Mouse (Mus musculus): ENCODE measurements at regions not wholly inside any gene's neighbourhood (a gene's known extent, or its start where the extent isn't known, plus 50 kb on each side); places are given as distances from the start of the nearest gene placed in this dataset.
A peak's percentile ranks its signal among the peaks of the same experiment; 100 is the strongest.
"Not testable (repeated sequence)": the region's sequence is repeated elsewhere in the genome, so short reads cannot be mapped to it uniquely, and the experiment has no call there.

DNA sequence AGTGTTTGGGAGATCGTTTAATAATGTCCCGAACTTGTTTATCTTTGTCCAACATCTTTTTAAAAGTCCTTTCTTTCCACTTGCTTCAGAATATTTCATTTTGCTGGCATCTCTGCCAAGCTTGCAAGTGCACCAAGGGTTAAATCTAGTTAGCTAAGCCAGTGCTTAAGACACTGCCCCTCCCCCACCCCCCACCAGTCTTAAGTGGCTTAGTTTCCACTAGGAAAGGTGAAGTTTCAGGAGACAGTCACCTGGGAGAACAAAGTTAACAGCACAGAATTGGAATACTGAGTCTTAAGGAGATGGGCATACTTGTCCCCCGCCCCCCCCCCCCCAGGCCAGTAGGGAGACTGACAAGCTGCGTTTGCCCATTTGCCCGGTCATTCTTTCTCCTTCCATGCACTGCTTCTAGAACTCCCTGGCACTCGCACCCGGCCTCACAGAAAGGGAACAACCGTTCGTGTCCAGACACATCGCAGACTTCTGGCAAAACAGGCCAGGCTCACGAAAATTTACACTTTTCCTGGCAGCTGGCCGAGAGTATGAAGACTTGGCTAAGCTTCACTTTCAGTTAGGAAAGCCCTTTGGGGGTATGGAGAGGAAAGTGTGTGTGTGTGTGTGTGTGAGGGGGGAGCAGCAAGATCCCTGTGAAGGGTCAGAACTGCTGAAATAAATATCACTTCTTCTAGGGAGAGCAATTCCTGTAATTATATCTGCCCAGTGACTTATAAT lies 219.2 kb downstream of the Bcl11a start:
- no peak for DNase-seq (ENCODE audit: low spot score)

GRCm38 (mm10) chr11:24297763-24298162 lies 219.9 kb downstream of the Bcl11a start:
- no peak for DNase-seq (ENCODE audit: low spot score)

DNA sequence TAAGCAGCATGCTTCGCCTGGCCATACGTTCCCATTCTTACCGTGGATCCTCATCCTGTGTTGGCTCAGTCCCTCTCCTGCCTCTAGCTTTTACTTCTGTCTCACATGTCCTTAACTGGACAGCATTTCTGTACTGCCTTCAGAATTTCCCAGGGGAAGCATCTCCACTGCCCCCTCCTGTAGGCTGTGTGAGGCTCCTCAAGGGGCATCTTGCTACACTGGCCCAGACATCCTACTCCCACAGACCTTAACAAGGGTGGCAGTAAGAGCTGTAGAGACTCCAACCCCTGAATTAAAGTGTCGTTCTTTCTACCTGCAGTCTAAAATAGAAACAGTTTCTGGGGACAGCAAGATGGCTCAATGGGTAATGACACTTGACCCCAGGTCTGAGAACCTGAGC lies 222.5 kb downstream of the Bcl11a start:
- no peak for DNase-seq (ENCODE audit: low spot score)

GRCm38 (mm10) chr11:24301201-24301600 lies 223.3 kb downstream of the Bcl11a start:
- DNase-seq (ENCODE audit: low spot score) = no peak

DNA sequence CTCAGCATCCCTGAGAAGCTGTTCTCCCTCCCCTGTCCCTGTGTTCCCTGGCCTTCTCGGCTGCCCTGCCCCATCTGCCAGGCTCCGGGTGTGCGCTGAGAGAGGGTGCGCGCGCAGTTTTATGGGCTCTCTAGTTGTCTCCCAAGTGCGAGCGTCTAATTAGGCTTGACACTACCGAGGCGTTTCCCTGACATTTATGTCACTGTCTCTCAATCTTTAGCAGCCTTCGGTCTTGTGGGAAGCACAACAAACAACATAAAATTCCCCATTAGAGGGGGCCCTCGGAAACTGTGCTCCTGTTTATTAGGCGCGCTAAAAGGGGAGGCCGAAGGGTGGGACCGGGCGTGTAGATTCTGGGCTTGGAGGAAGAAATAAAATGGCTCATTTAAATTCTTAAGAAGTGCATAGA lies 227.3 kb downstream of the Bcl11a start:
- peak; percentile 57 for DNase-seq (ENCODE audit: low spot score)

GRCm38 (mm10) chr11:24305691-24306090 lies 227.8 kb downstream of the Bcl11a start:
- DNase-seq (ENCODE audit: low spot score) = no peak

- no peak for DNase-seq (ENCODE audit: low spot score)
Measured at GRCm38 (mm10) chr11:24306101-24306500, 228.2 kb downstream of the Bcl11a start.

GRCm38 (mm10) chr11:24307601-24308252 lies 229.9 kb downstream of the Bcl11a start:
- peak; percentile 49 for DNase-seq (ENCODE audit: low spot score)

- no peak for DNase-seq (ENCODE audit: low spot score)
Measured at GRCm38 (mm10) chr11:24308253-24308633, 230.4 kb downstream of the Bcl11a start.

DNA sequence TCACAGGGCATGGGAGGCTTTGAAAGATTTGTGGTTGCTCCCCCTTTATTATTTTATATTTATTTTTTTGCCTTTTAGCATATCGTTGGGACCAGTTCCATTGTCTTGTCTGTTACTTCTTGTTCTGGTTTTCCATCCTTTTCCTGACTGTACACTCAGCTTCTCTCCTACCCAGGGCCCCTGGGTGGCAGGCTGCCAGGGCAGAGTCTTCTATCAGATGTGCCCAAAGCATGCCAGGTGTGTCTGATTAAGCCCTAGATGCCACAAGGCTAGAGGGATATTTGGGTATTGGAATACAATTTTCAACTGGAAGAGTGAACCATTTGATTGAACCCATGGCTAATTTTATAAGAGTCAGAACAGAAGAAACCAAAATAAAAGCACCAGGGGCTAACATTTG lies 236.2 kb downstream of the Bcl11a start:
- DNase-seq (ENCODE audit: low spot score) = no peak

DNA sequence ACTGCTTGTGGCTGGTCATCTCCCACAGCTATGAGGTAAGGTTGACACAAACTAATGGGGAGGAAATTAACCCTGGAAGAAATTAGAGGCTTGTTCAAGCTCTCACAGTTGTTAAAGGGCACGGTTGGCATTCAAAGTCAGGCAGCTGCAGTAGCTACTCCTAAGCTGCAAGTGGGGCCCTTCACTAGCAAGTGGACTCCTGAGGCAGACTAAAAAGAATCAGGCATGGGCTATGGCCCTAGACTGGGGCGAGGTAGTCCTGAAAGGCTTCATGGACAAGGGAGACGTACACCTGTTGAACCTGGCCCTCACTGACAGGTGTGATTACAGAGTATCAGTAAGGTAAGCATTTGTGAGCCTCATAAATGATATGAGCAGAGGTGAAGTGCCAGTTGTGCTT lies 237.7 kb downstream of the Bcl11a start:
- no peak for DNase-seq (ENCODE audit: low spot score)

DNA sequence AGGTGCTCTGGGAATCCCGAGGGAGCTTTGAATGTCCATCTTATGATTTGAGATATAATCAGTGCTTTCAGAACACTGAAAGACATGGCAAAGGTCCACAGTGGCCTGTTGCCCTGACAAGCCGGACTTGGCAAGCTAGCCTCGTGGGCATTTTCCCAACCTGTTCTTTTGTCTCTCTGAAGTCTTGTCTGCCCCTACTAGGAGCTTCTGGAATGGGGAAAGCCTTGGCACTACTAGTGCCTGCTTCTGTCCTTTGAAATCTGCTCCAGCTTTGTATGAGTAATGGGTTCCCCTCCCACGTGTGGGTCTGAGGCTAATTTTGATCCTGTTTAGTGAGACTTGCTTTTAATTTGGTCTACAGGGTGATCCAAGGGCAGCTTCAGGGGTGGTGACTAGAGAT lies 238.3 kb downstream of the Bcl11a start:
- no peak for DNase-seq (ENCODE audit: low spot score)

- no peak for DNase-seq (ENCODE audit: low spot score)
Measured at GRCm38 (mm10) chr11:24317989-24318735, 240.3 kb downstream of the Bcl11a start.

GRCm38 (mm10) chr11:24319222-24319621 lies 241.4 kb downstream of the Bcl11a start:
- DNase-seq (ENCODE audit: low spot score) = no peak

- not testable (repeated sequence) for DNase-seq (ENCODE audit: low spot score)
Measured at GRCm38 (mm10) chr11:24322412-24322811, 244.6 kb downstream of the Bcl11a start.

DNA sequence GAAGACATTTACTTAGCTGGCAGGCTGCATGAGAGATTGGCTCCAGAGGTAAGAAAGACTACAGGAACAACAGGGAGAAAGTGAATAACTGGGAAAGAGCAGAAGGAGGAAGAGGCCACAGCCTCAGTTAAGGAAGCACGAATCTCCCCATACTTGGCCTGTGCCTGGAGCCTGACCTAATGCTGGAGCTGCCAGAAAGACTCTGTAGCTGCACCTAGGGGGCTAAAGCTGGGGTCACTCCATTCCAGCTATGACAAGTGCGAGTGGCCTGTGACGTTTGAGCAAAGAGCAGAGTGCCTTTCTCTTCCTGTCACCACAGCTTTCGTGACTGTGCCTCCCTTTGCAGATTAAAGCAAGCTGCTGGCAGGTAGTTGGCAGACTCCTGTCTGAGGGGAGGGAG lies 250.6 kb downstream of the Bcl11a start:
- DNase-seq (ENCODE audit: low spot score) = no peak

DNA sequence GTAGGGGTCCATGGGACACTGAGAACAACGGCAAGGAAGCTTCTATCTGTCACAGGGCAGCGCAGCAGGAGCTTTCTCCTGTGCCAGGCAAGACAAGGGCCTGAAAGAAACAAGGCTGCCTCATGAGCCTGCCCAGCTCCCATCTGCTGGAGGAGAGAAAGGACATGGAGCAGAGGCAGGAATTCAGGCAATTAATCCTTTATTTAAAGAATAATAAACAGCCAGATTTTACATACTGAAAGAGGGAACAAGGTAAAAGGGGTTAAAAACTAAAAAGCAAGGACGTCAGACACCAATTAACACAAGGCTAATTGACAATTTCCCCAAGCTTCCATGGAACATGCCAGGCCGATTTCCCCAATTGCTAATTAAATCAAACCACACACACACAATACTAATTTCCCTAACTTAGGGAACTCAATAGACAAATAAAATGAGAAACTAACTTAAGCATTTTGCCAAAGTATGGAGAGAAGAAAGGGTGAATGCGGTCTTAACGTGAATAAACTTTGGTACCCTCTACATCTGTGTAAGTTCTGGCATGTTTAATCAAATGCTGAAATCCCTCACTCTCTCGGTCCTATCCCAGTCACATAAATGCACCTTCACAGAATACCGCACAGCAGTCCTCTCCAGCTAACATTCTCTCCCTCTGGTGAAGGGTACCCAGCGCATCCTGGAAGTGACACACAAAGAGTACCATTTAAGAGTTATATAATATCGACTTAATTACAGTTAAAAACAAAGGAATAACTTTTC lies 252.7 kb downstream of the Bcl11a start:
- DNase-seq (ENCODE audit: low spot score) = no peak

DNA sequence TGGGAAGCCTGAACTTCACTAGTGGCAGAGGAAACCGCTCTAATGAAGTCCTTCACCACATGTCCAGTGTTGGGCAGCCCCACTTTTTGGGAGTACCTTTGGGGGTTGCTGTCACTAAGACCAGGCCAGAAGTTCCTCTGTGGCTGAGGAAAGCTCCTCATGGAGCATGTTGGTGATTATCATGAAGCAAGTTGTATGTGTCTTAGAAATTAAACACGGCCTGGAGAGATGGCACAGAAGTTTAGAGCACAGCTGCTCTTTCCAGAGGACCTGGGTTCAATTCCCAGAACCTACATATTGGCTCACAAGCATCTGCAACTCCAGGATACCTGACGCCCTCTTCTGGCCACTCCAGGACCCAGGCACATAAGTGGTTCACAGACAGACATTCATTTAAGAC lies 254.4 kb downstream of the Bcl11a start:
- no peak for DNase-seq (ENCODE audit: low spot score)

GRCm38 (mm10) chr11:24333111-24333510 lies 255.3 kb downstream of the Bcl11a start:
- DNase-seq (ENCODE audit: low spot score) = no peak

DNA sequence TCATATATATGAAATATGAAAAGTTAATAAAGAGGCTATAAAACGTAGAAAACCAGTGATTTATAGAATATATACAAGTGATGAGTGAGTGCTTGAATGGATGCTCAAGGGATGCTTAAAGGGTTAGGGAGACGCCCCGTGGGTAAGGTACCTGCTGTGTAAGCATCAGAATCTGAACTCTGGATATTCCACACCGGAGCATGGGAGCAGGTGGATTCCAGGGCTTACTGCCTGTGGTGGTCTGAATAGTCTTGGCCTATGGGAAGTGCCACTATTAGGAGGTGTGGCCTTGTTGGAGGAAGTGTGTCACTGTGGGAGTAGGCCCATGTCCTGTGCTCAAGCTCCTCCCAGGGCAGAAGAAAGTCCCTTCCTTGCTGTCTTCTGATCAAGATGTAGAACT lies 257.4 kb downstream of the Bcl11a start:
- no peak for DNase-seq (ENCODE audit: low spot score)

GRCm38 (mm10) chr11:24338111-24338510 lies 260.3 kb downstream of the Bcl11a start:
- DNase-seq (ENCODE audit: low spot score) = no peak

- DNase-seq (ENCODE audit: low spot score) = no peak
Measured at GRCm38 (mm10) chr11:24339061-24339460, 261.2 kb downstream of the Bcl11a start.
